Mouse (Mus musculus) myocyte (in vitro differentiated cells): ENCODE measurements at regions not wholly inside any gene's neighbourhood (a gene's known extent, or its start where the extent isn't known, plus 50 kb on each side); places are given as distances from the start of the nearest gene placed in this dataset.

Source experiments
- H3K27me3 ChIP-seq: one replicate; pipeline ENCODE4 v1.6.1; 2011; ENCODE audit not compliant: control insufficient read depth, insufficient read depth, insufficient read length
- H3K36me3 ChIP-seq: one replicate; pipeline ENCODE4 v1.6.1; 2011; ENCODE audit not compliant: control insufficient read depth, insufficient read depth
- H3K4me2 ChIP-seq: one replicate; pipeline ENCODE4 v1.6.1; 2011; ENCODE audit warnings: low read depth, control low read depth
- H3K4me3 ChIP-seq: one replicate; pipeline ENCODE4 v1.5.1; 2011; ENCODE audit warnings: mild to moderate bottlenecking, control low read depth, moderate library complexity
- H3K79me2 ChIP-seq: one replicate; pipeline ENCODE4 v1.6.1; 2011; ENCODE audit not compliant: control insufficient read depth, insufficient read depth
- H3ac ChIP-seq: one replicate; pipeline ENCODE4 v1.6.1; 2011; ENCODE audit not compliant: control insufficient read depth, insufficient read length
- CEBPB ChIP-seq: IDR thresholded peaks from 2 replicates; pipeline ENCODE4 v1.6.1; 2011; ENCODE audit warnings: mild to moderate bottlenecking, moderate library complexity; ENCODE audit not compliant: poor library complexity, insufficient read depth, severe bottlenecking
- E2F4 ChIP-seq: IDR thresholded peaks from one replicate; pipeline ENCODE4 v1.6.1; 2011; ENCODE audit warnings: mild to moderate bottlenecking, control low read depth, moderate library complexity; ENCODE audit not compliant: insufficient read depth
- MAX ChIP-seq: IDR thresholded peaks from one replicate; pipeline ENCODE4 v1.6.1; 2011; ENCODE audit warnings: low read depth, mild to moderate bottlenecking, control low read depth
- MYOD1 ChIP-seq, 3 experiments: IDR thresholded peaks; one replicate each; pipeline ENCODE4 v1.6.1; 2011; ENCODE audit warnings: control low read depth in 2 of 3, low read depth in 2 of 3, mild to moderate bottlenecking in 2 of 3, moderate library complexity in 1 of 3; ENCODE audit not compliant: insufficient read length in 2 of 3, control insufficient read depth in 1 of 3
- MYOG ChIP-seq, 3 experiments: IDR thresholded peaks; one replicate each; pipeline ENCODE4 v1.6.1; 2011; ENCODE audit warnings: control low read depth in 2 of 3, low read depth in 2 of 3, mild to moderate bottlenecking in 2 of 3; ENCODE audit not compliant: insufficient read length in 2 of 3, control insufficient read depth in 1 of 3, insufficient read depth in 1 of 3
- POLR2A ChIP-seq: IDR thresholded peaks from one replicate; pipeline ENCODE4 v1.6.1; 2011; ENCODE audit warnings: low read depth, mild to moderate bottlenecking, control low read depth, moderate library complexity; ENCODE audit not compliant: insufficient read length
- POLR2AphosphoS2 ChIP-seq: IDR thresholded peaks from one replicate; pipeline ENCODE4 v1.6.1; 2011; ENCODE audit warnings: low read depth, control low read depth; ENCODE audit not compliant: insufficient read length
- REST ChIP-seq: IDR thresholded peaks from one replicate; pipeline ENCODE4 v1.6.1; 2011; ENCODE audit warnings: mild to moderate bottlenecking, control low read depth, moderate library complexity; ENCODE audit not compliant: insufficient read depth, insufficient read length
- SRF ChIP-seq: IDR thresholded peaks from one replicate; pipeline ENCODE4 v1.6.1; 2011; ENCODE audit warnings: low read depth; ENCODE audit not compliant: control insufficient read depth, insufficient read length
- TCF12 ChIP-seq: IDR thresholded peaks from one replicate; pipeline ENCODE4 v1.6.1; 2011; ENCODE audit warnings: mild to moderate bottlenecking, control low read depth; ENCODE audit not compliant: poor library complexity, insufficient read depth, severe bottlenecking
- TCF3 ChIP-seq: IDR thresholded peaks from one replicate; pipeline ENCODE4 v1.6.1; 2011; ENCODE audit warnings: low read depth, control low read depth; ENCODE audit not compliant: insufficient read length
- USF1 ChIP-seq: IDR thresholded peaks from one replicate; pipeline ENCODE4 v1.6.1; 2011; ENCODE audit warnings: low read depth, mild to moderate bottlenecking, control low read depth, moderate library complexity

DNA sequence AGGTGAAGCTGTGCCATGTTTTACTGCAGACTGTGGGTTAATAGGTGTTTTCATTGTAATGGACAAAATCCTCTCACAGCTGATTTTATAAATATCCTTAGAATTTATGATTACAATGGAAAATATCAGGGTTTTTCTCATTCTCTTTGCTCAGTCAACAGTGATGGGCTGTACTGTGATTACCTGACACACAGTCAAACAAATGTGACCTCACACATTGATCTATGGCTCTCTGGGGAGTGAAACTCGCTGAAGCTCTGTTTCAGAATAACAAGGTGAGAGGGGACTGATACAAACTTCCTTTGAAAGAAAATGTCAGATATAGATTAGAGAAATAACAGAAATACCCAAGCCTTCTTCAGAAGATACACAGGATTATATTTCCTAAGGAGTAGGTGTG, 1253.3 kb upstream of the Cited2 start:
- H3K4me3 ChIP-seq = no peak overlapping the region
- H3K27me3 ChIP-seq = no peaks in the 10 kb centered on the region
- H3K36me3 ChIP-seq = no peaks in the 10 kb centered on the region
- H3K79me2 ChIP-seq = no peaks in the 10 kb centered on the region
- no peak overlapping the region for H3ac ChIP-seq
- H3K4me2 ChIP-seq = no peak overlapping the region
- TF ChIP-seq TCF12 (no peak), POLR2A (no peak), SRF (no peak), MYOG (IDR thresholded peaks at IDR 0.05; ENCODE audit: control insufficient read depth in 1 of 3, insufficient read depth in 1 of 3, insufficient read length in 2 of 3, low read depth in 2 of 3) (no peak), MYOD1 (IDR thresholded peaks at IDR 0.05; ENCODE audit: control insufficient read depth in 1 of 3, insufficient read length in 2 of 3, low read depth in 2 of 3) (no peak), CEBPB (no peak), REST (no peak), POLR2AphosphoS2 (no peak), TCF3 (no peak), E2F4 (no peak), MAX (no peak)

DNA sequence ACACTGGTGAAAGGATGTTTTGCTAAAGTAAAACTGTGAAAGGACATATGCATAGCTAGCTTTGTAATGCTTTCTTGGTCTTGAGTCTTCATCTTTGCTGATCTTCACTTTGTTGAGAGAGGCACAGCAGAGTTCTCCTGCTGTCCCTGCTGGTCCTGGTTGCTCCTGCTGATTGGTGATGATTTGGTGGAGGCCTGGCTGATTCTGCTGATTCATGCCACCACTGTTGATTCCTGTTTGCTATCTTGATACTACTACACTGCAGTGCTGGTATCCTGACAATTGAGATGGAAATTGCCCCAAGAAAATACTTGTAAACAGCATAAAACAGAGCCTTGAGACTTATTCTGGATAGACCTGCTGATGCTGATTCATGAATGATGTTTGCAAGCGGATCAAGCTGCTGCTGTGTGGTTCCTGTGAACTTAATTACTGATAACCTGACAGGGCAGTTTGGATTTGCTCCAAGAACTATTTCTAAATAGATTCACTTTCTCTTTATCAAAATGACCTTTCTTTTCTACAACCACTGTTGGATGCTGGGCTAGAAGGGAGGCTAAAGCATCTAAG, 1249.0 kb upstream of the Cited2 start:
- H3K79me2 ChIP-seq = no peaks in the 10 kb centered on the region

DNA sequence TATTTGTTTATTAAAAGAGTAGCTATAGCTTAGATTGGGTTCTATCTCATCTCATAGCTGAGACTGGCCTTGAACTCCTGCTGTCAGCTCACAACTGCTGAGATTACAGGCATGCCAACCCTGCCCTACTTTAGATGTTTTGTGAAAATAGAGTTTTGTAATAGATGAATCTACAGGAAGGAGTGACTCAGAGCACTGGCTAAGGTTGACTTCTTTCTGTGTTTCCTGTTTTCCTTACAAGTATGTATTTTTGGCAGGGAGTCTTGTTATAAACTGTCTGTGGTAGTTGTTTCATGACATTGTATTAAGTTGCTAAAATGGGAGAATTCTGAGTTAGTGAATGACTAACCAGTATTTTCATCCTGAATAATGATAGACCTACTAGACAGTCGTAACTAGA, 1224.4 kb upstream of the Cited2 start:
- no peaks in the 10 kb centered on the region for H3K36me3 ChIP-seq
- H3K27me3 ChIP-seq = no peaks in the 10 kb centered on the region
- no peak overlapping the region for H3K4me3 ChIP-seq
- H3K4me2 ChIP-seq = no peak overlapping the region
- no peak overlapping the region for H3ac ChIP-seq
- no peaks in the 10 kb centered on the region for H3K79me2 ChIP-seq
- TF ChIP-seq POLR2AphosphoS2 (no peak), USF1 (no peak), MYOG (IDR thresholded peaks at IDR 0.05; ENCODE audit: control insufficient read depth in 1 of 3, insufficient read depth in 1 of 3, insufficient read length in 2 of 3, low read depth in 2 of 3) (no peak), CEBPB (0 out of 2 replicates have a peak, but pooled peaks have one; percentile 19)

More for the DNA sequence above, 1249.0 kb upstream of the Cited2 start:
- Histone ChIP-seq H3K27me3 (no peaks in the 10 kb centered on the region), H3ac (no peak overlapping the region), H3K4me2 (no peak overlapping the region), H3K4me3 (no peak overlapping the region), H3K36me3 (no peaks in the 10 kb centered on the region)
- TF ChIP-seq MAX (no peak), USF1 (no peak), MYOD1 (IDR thresholded peaks at IDR 0.05; ENCODE audit: control insufficient read depth in 1 of 3, insufficient read length in 2 of 3, low read depth in 2 of 3) (no peak), TCF12 (no peak), POLR2AphosphoS2 (no peak), REST (no peak), MYOG (IDR thresholded peaks at IDR 0.05; ENCODE audit: control insufficient read depth in 1 of 3, insufficient read depth in 1 of 3, insufficient read length in 2 of 3, low read depth in 2 of 3) (no peak), CEBPB (no peak), SRF (no peak), E2F4 (no peak), TCF3 (no peak), POLR2A (no peak)

DNA sequence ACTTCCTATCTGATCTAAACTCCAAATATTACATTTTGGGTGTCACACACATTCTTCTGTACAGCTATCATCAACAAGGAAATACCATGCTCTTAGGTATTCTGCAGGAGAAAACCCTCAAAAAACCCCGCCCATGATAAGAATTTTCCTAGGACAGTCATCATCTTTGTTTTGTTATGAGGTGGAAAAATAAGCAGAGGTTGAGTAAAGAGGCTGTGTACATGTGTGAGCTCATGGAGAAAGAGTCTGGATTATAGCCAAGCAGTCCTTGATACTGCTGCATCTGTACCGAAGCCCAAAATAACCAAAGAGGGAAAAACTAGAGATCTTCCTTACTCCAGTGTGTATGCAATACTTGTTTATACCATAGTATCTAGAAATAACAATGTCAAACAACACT, 1215.3 kb upstream of the Cited2 start:
- no peak for TF ChIP-seq POLR2A
- no peak for TF ChIP-seq REST
- TF ChIP-seq USF1 = no peak
- TF ChIP-seq CEBPB = 0 out of 2 replicates have a peak, but pooled peaks have one; percentile 7
- Histone ChIP-seq H3K79me2 (no peaks in the 10 kb centered on the region), H3K4me3 (no peak overlapping the region), H3K27me3 (no peaks in the 10 kb centered on the region), H3K36me3 (no peaks in the 10 kb centered on the region), H3ac (no peak overlapping the region), H3K4me2 (peak overlapping the region; percentile 70)

DNA sequence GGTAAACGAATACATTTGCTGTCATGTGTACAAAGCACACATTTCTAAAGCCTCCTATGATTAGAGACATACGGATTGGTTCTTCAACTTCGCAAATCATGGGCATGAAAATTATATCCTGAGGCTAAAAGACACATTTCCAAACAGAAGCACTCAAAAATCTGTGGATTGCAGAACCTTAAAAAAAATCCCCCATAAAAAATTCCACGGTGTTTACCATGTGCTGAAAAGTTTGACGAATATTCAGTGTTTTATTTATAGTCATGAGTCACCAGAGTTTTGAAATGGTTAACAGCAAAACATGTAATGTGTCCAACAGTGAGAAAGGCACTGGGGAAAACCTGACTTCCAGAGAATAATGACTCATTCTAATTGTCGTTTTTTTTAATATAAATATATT, 1214.9 kb upstream of the Cited2 start:
- Histone ChIP-seq H3ac (no peak overlapping the region), H3K4me2 (peak overlapping the region; percentile 70), H3K79me2 (no peaks in the 10 kb centered on the region), H3K4me3 (no peak overlapping the region), H3K36me3 (no peaks in the 10 kb centered on the region), H3K27me3 (no peaks in the 10 kb centered on the region)
- TF ChIP-seq MAX (no peak), POLR2AphosphoS2 (no peak), USF1 (no peak), E2F4 (no peak), POLR2A (no peak), TCF3 (no peak)

DNA sequence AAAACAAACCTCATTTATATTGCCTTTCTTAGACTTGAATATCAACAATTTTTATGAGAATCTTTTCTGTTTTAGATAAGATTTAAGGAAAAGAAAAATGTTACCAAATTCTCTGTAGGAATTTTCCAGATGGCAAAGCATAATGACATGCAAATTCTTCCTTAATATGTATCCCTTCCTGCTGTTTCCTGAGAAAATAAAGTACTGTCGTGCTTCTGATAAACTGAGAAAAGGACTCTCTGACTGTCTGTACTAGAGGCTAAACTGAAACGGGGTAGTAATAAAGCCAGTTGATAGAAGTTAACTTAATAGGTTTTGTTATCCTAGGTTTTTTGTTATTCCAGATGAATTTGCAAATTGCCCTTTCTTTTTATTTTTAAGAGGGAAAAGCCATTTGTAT, 1208.4 kb upstream of the Cited2 start:
- TF ChIP-seq TCF3 (no peak), POLR2A (no peak), SRF (no peak), MYOD1 (IDR thresholded peaks at IDR 0.05; ENCODE audit: control insufficient read depth in 1 of 3, insufficient read length in 2 of 3, low read depth in 2 of 3) (no peak)
- Histone ChIP-seq H3K4me2 (no peak overlapping the region), H3K79me2 (no peaks in the 10 kb centered on the region), H3ac (no peak overlapping the region), H3K36me3 (no peaks in the 10 kb centered on the region), H3K4me3 (no peak overlapping the region), H3K27me3 (no peaks in the 10 kb centered on the region)
